Mouse (Mus musculus) left cerebral cortex, adult 2 months (tissue): ENCODE measurements around the gene Ccdc116. TPM values are rescaled to one million over a fixed set of nuclear protein-coding genes. Genes with fewer than 3 reads are reported as not detected.
"Not testable (repeated sequence)": the region's sequence is repeated elsewhere in the genome, so short reads cannot be mapped to it uniquely, and the experiment has no call there.

Source experiments
- DNase-seq, 2 experiments: peaks; one replicate each; pipeline ENCODE4 v3.0.0; 2021 to 2022; ENCODE audit warnings: low spot score in 2 of 2, mixed read lengths in 1 of 2; ENCODE audit errors: extremely low spot score in 1 of 2
- H3K27ac ChIP-seq: fragments of 200-600 bp; 2 replicates; pipeline ENCODE4 v1.8.1; 2022
- H3K4me3 ChIP-seq: fragments of 200-600 bp; 2 replicates; pipeline ENCODE4 v1.8.1; 2022
- CTCF ChIP-seq: fragments of 200-600 bp; IDR thresholded peaks from 2 replicates; pipeline ENCODE4 v1.8.1; 2022; ENCODE audit warnings: antibody characterized with exemption, mild to moderate bottlenecking, moderate library complexity
- intact Hi-C: fragments of 180-260 bp; cut with DNase I; formaldehyde crosslinking; loops from one replicate; pipeline ENCODE4 v1.15.1; 2025
- long read RNA-seq, 2 experiments: library from polyadenylated mRNA; stranded (forward); transcript quantifications; one replicate each; pipeline ENCODE4 v2.0.0; 2021; ENCODE audit warnings: borderline mapping rate in 2 of 2
- total RNA-seq, 2 experiments: library from RNA; stranded (reverse); gene quantifications; 2 replicates each; pipeline ENCODE4 v1.2.3; 2021

Ccdc116 gene
- total RNA-seq, result 1 to 10 TPM; 1.3 to 2.1 TPM
- long read RNA-seq, experiment 1, partial matches to known transcripts, result 1 of 4 reads
- long read RNA-seq, experiment 1, other reads (novel, unspliced or antisense), result 2 of 4 reads
- long read RNA-seq, experiment 2, full-length matches to known transcripts, result 6 of 8 reads
- long read RNA-seq, experiment 2, partial matches to known transcripts, result 2 of 8 reads
- long read RNA-seq, experiment 2, other reads (novel, unspliced or antisense), result 0 of 8 reads

DNA sequence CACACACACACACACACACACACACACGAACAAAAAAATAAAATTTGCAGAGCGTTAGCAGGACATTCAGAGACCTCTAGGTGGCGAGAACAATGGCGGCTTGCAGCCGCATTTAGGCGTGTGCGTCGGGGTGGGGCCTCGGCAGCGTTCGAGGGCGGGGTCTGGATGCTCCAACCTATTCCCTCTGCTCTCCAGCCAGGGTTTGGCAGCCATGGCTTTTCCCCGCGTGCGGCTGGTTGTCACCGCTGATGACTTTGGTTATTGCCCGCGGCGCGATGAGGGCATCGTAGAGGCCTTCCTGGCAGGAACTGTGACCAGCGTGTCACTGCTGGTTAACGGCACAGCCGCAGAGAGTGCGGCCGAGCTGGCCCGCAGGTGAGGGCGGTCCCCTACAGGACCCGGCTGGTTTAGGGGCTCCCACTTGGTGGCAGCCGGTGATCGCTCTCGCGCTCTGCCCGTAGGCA, at the start of gene Ccdc116:
Gene Ccdc116, minus strand, starts transcription at position 458 of the 464 bp plus-strand sequence.
- peak within 1 kb of the TSS; percentile 70; the same call in 1 of the 2 replicates for H3K27ac ChIP-seq
- intact Hi-C loops, result loop anchor here (2.0 to 5.0 kb wide), 2 partner anchors 54 to 130 kb away; partner anchors contain the start of gene Tmem191c

DNA sequence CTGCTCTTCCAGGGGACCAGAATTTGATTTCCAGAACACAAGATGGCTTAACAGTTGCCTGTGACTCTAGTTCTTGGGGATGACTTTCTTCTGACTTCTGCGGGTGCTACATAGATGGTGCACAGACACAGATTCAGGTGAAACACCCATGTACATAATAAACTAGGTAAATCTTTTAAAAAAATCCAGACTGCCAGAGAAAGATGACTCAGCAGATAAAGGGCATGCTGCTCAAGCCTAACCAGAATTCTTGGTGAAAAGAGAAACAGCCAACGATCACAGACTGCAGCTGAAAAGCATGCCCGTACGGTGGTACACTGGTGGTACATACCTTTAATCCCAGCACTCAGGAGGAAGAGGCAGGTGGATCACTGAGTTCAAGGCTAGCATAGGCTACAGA, 46.8 kb upstream of the Ccdc116 start:
- intact Hi-C loops, result no loop called here
- no peak for TF ChIP-seq CTCF
- H3K27ac ChIP-seq, result no peak overlapping the region
- DNase-seq, result no peak
- H3K4me3 ChIP-seq, result no peak overlapping the region

More for the DNA sequence above, at the start of gene Ccdc116:
- peak within 1 kb of the TSS; percentile 72 for H3K4me3 ChIP-seq
- peak; percentile 53 for TF ChIP-seq CTCF
- peak; percentile 73 to 78 for DNase-seq

DNA sequence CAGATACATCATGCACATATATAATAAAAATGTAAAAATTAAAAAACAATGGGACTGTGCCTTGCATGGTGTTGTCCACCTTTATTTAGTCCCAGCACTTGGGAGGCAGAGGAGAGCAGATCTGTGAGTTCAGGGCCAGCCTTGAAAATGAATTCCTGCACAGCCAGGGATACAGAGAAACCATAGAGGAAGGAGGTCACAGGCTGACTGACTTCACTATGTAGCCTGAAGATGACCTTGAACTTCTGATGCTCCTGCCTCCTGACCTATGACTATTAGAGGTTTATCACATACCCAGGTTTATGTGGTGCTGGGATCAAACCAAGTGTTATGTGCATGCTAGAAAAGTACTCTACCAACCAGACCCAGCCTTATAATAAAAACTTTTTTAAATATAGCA, 38.4 kb upstream of the Ccdc116 start:
- no peak overlapping the region for H3K27ac ChIP-seq
- intact Hi-C loops, result no loop called here
- DNase-seq, result no peak
- no peak for TF ChIP-seq CTCF
- no peak overlapping the region for H3K4me3 ChIP-seq

DNA sequence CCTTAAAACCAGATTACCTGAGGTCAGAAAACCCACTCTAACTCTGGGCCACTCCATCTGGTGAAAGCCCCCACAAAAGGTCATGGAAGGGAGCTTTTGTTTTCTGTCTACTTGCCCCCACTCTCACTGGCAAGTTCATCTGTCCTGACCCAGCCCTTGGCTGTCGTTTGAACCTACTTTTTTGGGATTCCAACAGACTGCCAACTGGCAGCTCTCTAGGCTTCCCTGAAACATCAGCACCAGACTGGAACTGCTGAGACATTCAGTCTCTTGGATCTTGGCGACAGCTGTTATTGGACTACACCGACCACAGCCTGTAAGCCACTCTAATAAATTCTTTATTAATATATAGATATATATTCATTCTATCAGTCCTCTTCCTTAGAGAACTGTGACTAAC, 36.0 kb upstream of the Ccdc116 start:
- Histone ChIP-seq H3K4me3 (no peak overlapping the region), H3K27ac (no peak overlapping the region)
- DNase-seq, result no peak
- intact Hi-C loops, result no loop called here
- TF ChIP-seq CTCF, result no peak

DNA sequence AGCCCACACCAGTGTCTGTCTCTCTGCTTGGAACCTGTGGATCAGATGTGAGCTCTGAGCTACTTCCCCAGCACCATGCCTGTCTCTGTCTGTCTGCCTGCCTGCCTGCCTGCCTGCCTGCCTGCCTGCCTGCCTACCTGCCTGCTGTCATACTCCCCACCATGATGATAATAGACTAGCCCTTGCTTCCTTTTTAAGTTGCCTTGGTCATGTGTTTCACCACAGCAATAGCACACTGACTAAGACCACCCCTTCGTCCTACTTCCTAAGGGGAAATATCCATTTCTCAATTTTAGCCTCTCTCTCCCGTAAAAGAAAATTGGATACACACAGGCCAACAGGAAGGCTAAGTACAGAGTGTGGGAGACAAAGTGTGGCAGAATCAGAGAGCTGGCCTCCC, 35.1 kb upstream of the Ccdc116 start:
- no peak for TF ChIP-seq CTCF
- Histone ChIP-seq H3K4me3 (no peak overlapping the region), H3K27ac (no peak overlapping the region)
- intact Hi-C loops, result no loop called here
- no peak for DNase-seq

DNA sequence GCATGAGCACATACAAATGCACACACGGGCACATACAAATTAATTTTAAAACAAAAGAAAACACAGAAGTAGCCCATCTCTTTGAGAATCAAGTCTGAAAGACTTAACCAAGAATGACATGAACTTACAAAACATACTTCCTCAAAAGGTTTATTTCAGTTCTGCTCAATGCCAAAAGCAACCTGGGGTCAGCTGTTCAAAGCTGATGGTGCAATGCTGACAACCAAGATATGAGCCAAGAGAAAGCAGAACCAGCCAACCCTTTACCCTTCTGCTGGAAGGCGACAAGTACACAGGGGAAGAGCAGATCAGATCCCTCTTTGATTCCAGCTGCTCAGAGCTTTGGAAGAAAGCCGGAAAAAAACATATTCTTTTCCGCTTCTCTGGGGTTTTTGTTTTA, 34.4 kb upstream of the Ccdc116 start:
- TF ChIP-seq CTCF, result no peak
- intact Hi-C loops, result no loop called here
- Histone ChIP-seq H3K4me3 (no peak overlapping the region), H3K27ac (no peak overlapping the region)
- DNase-seq, result no peak

DNA sequence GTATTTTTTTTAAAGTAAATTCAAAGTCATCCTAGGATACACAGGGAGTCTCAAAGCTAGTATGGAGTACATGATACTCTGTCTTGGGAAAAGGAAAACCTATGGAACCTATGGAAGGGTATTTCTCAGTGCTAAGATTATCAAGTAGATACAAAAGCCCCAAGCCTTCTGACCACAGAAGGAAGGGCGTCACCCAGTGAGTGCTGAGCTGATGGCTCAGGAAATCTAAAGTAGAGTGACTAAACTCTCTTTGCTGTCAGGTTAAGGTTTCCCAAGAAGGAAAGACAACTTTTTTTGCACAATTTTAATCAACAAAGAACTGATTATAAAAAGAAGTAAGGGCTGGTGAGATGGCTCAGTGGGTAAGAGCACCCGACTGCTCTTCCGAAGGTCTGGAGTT, 32.7 kb upstream of the Ccdc116 start:
- Histone ChIP-seq H3K27ac (no peak overlapping the region), H3K4me3 (no peak overlapping the region)
- no peak for DNase-seq
- intact Hi-C loops, result no loop called here
- TF ChIP-seq CTCF, result no peak

DNA sequence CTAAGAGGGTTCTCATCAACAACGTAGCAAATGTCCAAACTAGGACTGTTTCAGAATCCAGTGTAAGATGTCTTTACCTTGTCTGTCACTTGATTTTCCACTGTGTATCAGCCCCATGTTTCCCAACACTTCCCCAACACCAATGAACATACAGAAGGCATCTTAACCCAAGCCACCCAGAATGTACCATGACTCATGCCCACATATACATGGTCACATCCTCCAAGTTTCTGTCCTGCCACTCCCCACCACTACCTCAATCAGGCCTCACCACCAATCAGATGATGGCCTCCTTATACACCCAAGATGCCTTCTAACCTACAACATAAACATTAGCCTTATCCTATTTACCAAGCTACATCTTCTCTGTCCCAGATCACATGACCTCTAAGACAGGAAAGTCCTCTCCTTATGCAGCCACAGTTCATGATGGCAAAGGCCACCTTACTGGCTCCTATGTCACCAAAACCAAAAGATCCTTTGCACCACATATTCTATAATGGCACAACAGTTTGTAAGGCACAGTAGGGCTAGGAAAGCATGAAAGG, 30.7 kb upstream of the Ccdc116 start:
- Histone ChIP-seq H3K27ac (no peak overlapping the region), H3K4me3 (no peak overlapping the region)
- intact Hi-C loops, result no loop called here
- DNase-seq, result no peak
- no peak for TF ChIP-seq CTCF

DNA sequence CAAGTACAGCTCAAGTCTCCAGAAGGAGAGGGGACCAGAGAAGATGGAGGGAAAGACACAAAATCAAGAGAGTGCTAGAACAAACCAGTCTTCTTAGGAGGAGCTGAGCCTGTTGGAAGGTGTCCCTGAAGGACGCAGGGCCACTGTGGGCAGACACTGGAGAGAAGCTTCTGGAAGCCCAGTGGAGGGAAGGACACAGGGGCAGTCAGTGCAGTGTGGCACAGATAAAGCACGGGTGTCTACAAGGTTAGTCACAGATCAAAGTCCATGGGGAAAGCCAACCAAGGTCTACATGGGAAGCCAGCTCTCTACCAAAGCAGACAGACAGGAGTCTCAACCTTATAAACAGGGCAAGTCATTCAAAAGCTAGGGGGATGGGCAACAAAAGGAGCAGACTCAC, 28.7 kb upstream of the Ccdc116 start:
- DNase-seq, result no peak
- intact Hi-C loops, result no loop called here
- no peak for TF ChIP-seq CTCF
- H3K4me3 ChIP-seq, result no peak overlapping the region
- no peak overlapping the region for H3K27ac ChIP-seq

DNA sequence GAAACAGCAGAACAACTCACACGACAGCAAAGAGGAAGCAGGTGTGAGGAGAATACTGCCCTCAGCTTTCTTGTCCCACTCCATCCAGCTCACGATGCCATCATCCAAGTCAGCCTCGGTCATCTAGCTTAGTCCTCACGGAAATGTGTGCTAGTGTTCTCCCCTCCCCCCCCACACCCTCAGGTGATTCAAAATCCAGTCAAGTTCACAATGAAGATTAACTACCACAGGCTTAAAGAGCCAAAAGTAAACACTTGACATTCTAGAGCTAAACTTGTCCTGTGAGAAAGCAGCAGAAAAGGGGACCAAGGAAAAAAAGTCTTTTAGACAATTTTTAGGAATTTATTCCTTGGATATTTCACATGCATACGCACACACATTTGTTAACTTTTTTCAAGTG, 21.0 kb upstream of the Ccdc116 start:
- intact Hi-C loops, result no loop called here
- TF ChIP-seq CTCF, result no peak
- no peak for DNase-seq
- H3K4me3 ChIP-seq, result no peak overlapping the region
- no peak overlapping the region for H3K27ac ChIP-seq

DNA sequence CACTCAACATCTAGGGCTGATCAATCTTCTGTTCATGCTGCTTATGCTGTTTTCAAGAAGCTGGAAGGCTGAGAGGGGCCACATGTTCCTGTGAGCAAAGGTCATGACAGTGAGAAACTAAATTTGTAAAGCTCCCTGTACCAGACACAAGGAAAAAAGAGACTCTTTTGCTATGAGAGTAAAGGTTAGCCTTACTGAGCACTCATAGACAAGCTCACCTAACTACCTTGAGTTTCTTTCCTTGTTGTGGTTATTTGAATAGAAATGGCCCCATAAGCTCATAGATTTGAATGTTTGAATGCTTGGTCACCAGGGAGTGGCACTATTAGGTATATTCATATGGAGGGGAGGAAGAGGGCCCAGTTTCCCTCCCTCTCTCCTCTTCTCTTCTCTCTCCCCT, 20.1 kb upstream of the Ccdc116 start:
- H3K27ac ChIP-seq, result no peak overlapping the region
- DNase-seq, result no peak
- no peak for TF ChIP-seq CTCF
- H3K4me3 ChIP-seq, result no peak overlapping the region
- intact Hi-C loops, result no loop called here

DNA sequence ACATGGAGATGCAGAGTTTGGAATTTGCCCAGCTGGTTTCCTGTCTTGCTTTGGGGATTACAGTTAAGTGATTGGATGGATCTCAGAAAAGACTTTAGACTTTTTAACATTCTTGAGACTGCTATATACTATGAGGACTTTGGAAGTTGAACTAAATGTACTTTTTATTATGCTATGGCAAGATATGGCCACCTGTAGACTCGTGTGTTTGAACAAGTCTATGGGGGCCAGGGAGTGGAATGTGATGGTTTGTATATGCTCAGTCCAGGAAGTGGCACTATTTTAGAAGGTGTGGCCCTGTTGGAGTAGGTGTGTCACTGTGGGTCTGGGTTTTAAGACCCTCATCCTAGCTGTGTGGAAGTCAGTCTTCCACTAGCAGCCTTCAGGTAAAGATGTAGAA, 18.4 kb upstream of the Ccdc116 start:
- DNase-seq, H3K4me3 ChIP-seq, H3K27ac ChIP-seq, intact Hi-C loops: not testable (repeated sequence)

DNA sequence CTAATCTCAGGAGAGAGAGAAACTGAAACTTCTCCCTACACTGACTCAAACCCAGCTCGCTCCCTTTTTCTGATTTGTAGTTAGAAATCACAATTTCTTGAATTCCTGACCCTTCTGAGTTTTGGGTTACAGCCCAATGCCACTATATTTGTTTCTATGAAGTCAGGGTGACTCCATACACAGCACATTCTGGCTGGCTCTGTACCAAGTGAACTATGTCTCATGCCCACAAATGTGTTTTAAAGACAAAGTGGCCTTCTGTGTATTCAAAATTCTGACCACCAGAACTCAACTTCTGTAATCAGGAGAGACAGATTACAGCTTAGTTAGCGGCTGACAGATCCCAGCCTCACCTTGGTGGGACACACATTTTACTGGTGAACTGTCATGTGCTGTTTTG, 7.3 kb upstream of the Ccdc116 start:
- TF ChIP-seq CTCF, result no peak
- intact Hi-C loops, result no loop called here
- Histone ChIP-seq H3K27ac (no peak overlapping the region), H3K4me3 (no peak overlapping the region)
- no peak for DNase-seq
